Mouse (Mus musculus): ENCODE results near the gene Btnl1. TPM values are rescaled to one million over a fixed set of nuclear protein-coding genes. Genes with fewer than 3 reads are reported as not detected.

The Btnl1 gene
- not detected in 2 replicates for polyA plus RNA-seq (2012; rRNA removed)

GRCm38 (mm10) chr17:34376847-34377246 lies at the start of gene Btnl1:
TSS of gene Btnl1 (plus strand) at chr17:34377132.

GRCm38 (mm10) chr17:34354539-34354938 lies 22.4 kb upstream of the Btnl1 start, which contains the start of gene Btnl2:
TSS of gene Btnl2 (plus strand) at chr17:34354822.

DNA sequence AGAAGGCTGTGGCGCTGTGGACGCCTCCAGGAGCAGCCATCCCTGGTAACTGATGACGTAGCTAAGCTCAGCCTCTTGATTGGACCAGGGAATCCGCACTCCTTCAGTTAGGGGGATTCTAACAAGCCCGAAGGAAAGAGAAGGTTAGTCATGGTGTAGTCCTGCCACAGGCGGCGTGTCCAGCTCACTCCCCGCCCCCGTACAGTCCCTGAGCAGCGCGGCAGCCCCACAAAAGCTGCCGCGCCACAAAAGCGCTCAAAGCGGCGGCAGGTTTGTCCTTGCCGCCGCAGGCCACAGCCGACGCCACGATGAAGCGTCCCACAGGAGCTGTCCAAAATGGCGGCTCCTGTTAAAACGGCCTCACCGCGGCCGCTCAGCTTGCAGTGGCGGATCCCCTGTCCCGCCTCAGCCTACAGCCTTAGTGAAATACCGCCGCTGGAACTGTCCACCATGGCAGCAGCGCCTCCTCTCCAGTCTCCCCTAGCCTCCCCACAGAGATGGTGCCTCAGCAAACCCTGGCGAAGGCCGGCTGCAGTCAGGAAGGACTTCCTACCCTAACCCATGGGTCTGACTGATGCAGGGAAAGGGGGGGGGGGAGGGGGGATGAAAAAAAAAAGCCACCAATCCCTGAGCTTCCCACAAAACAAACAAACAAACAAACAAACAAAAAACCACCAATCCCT lies 21.9 kb downstream of the Btnl1 start, which contains the start of gene BC051142:
TSS of gene BC051142 (plus strand) at position 110 of the 683 bp plus-strand sequence.

Other genes with a start within 250 kb of the Btnl1 start
- gene H2-DMb2, start 233.8 kb upstream of the Btnl1 start, polyA plus RNA-seq (2012; rRNA removed) = 0.63 and 1.0 TPM in 2 replicates
- 1.9 and 2.2 TPM in 2 replicates for gene H2-DMb1, start 224.1 kb upstream of the Btnl1 start, polyA plus RNA-seq (2012; rRNA removed)
- gene Tap1, start 189.6 kb upstream of the Btnl1 start, polyA plus RNA-seq (2012; rRNA removed) = 4.8 and 4.9 TPM in 2 replicates
- gene Psmb9, start 189.4 kb upstream of the Btnl1 start, polyA plus RNA-seq (2012; rRNA removed) = 1.2 and 1.5 TPM in 2 replicates
- 3.5 and 4.0 TPM in 2 replicates for gene Psmb8, start 179.4 kb upstream of the Btnl1 start, polyA plus RNA-seq (2012; rRNA removed)
- 1.9 and 2.1 TPM in 2 replicates for gene Tap2, start 173.6 kb upstream of the Btnl1 start, polyA plus RNA-seq (2012; rRNA removed)
- gene H2-Ob, start 138.2 kb upstream of the Btnl1 start, polyA plus RNA-seq (2012; rRNA removed) = 0.40 and 0.48 TPM in 2 replicates
- gene H2-Ab1, start 119.4 kb upstream of the Btnl1 start, polyA plus RNA-seq (2012; rRNA removed) = 0.74 and 1.0 TPM in 2 replicates
- gene H2-Aa, start 89.3 kb upstream of the Btnl1 start, polyA plus RNA-seq (2012; rRNA removed) = 0.34 and 0.47 TPM in 2 replicates
- gene H2-Eb1, start 71.3 kb upstream of the Btnl1 start, polyA plus RNA-seq (2012; rRNA removed) = 1.8 and 1.9 TPM in 2 replicates
- 0.04 and 0.17 TPM in 2 replicates for gene H2-Eb2, start 51.5 kb upstream of the Btnl1 start, polyA plus RNA-seq (2012; rRNA removed)
- gene Btnl2, start 22.3 kb upstream of the Btnl1 start, polyA plus RNA-seq (2012; rRNA removed) = not detected in 2 replicates
- gene BC051142, start 21.7 kb downstream of the Btnl1 start, polyA plus RNA-seq (2012; rRNA removed) = 7.7 and 11.5 TPM in 2 replicates
- not detected in 2 replicates for gene Btnl4, start 100.2 kb downstream of the Btnl1 start, polyA plus RNA-seq (2012; rRNA removed)
- not detected in 2 replicates for gene Btnl6, start 140.2 kb downstream of the Btnl1 start, polyA plus RNA-seq (2012; rRNA removed)
- 6.4 and 8.1 TPM in 2 replicates for gene Notch4, start 187.1 kb downstream of the Btnl1 start, polyA plus RNA-seq (2012; rRNA removed)
- 1.9 and 2.2 TPM in 2 replicates for gene Gpsm3, start 212.7 kb downstream of the Btnl1 start, polyA plus RNA-seq (2012; rRNA removed)
- gene Pbx2, start 214.1 kb downstream of the Btnl1 start, polyA plus RNA-seq (2012; rRNA removed) = 66.5 and 66.7 TPM in 2 replicates
- 3.8 and 4.2 TPM in 2 replicates for gene Ager, start 220.7 kb downstream of the Btnl1 start, polyA plus RNA-seq (2012; rRNA removed)
- 199 and 200 TPM in 2 replicates for gene Rnf5, start 226.6 kb downstream of the Btnl1 start, polyA plus RNA-seq (2012; rRNA removed)
- 209 and 219 TPM in 2 replicates for gene Agpat1, start 227.1 kb downstream of the Btnl1 start, polyA plus RNA-seq (2012; rRNA removed)
- 5.5 and 12.4 TPM in 2 replicates for gene Egfl8, start 238.8 kb downstream of the Btnl1 start, polyA plus RNA-seq (2012; rRNA removed)

Measured in central nervous system, embryonic 18 days (tissue).